Comparison of ENCODE assay signal across 21 mouse cellular contexts in the genomic region with DNA sequence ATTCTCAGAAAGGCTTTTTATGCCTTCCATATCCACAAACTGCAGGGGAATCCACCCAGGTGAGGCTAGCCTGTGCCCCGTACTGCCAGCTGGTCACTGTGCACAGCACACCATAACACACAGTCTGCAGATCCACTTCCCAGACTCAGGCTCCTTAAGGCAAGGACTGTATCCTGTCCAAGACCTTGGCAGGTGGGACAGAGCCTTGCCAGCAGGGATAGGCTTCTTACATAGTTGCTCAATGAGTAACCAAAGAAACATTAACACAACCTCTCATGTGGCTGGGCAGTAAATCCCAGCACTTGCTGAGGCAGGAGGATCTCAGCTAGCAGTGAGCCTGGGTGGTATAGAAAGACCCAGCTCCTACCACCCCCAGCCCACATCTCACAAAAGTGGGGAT. TPM values are rescaled to one million over a fixed set of nuclear protein-coding genes. Genes with fewer than 3 reads are reported as not detected.
A peak's percentile ranks its signal among the peaks of the same experiment; 100 is the strongest.
DNase-seq lines count a peak whose midpoint lies in the region; ATAC-seq lines count a peak whose summit lies in the region.
"Had no signal": no experiment of that assay in that cellular context is flagged by ENCODE, and none has a peak within 500 bp of the region (broad histone marks: within the 10 kb centered on the region; RNA-seq: fewer than 3 reads in every experiment).

No protein-coding gene starts in this region.

- WGBS in heart, embryonic 13.5 days: 81% methylated on average over 1 of the region's 1 CpGs

- H3K27ac ChIP-seq in heart, embryonic 13.5 days (replicated peaks): no peak overlapping the region
- H3K27ac ChIP-seq: hindbrain, embryonic 12.5 days; layer of hippocampus, adult 2 months; midbrain, embryonic 10.5 days; neural tube, embryonic 12.5 days had no signal

- no peak for ATAC-seq in heart, embryonic 13.5 days (ENCODE audit: extremely low read depth, insufficient number of reproducible peaks, low FRiP score, low TSS enrichment)
- ATAC-seq: forebrain, embryonic 16.5 days; inflammation-experienced regulatory T-cells, adult 6 months had no signal

- DNase-seq in adrenal gland, adult 2 months: peak; percentile 45
- DNase-seq in adrenal gland, postnatal 25 days: no peak
- DNase-seq in heart, adult 11 months: no peak
- peak; percentile 73 for DNase-seq in kidney, adult 9 months
- no peak for DNase-seq in kidney, postnatal 10 days
- no peak for DNase-seq in Muller cell, postnatal 12 days (ENCODE audit: inconsistent ontology term)
- DNase-seq in thymus, postnatal 25 days: no peak
- DNase-seq: adrenal gland, adult 8-10 months; left cerebral cortex, postnatal 4 days; lung, adult 18-20 months; lung, postnatal 4 days; spleen, adult 18-20 months had no signal

- peak overlapping the region; percentile 85; the same call in 1 of the 2 replicates for H3K9ac ChIP-seq in heart, embryonic 13.5 days
- H3K9ac ChIP-seq: hindbrain, embryonic 12.5 days; neural tube, embryonic 12.5 days had no signal

- peaks cover 10% of the 10 kb centered on the region; the same call in 1 of the 2 replicates for H3K36me3 ChIP-seq in heart, embryonic 13.5 days
- H3K36me3 ChIP-seq: hindbrain, embryonic 12.5 days; midbrain, embryonic 10.5 days; neural tube, embryonic 12.5 days had no signal

- H3K4me2 ChIP-seq in heart, embryonic 13.5 days: peak overlapping the region; percentile 88
- H3K4me2 ChIP-seq: hindbrain, embryonic 12.5 days; neural tube, embryonic 12.5 days had no signal

- peak overlapping the region; percentile 81 for H3K4me3 ChIP-seq in heart, embryonic 13.5 days
- H3K4me3 ChIP-seq: erythroblast, embryonic 14.5 days; hindbrain, embryonic 12.5 days; layer of hippocampus, adult 2 months; midbrain, embryonic 10.5 days; neural tube, embryonic 12.5 days had no signal

- peaks cover 74% of the 10 kb centered on the region for H3K4me1 ChIP-seq in heart, embryonic 13.5 days

- H3K9me3 ChIP-seq in heart, embryonic 13.5 days: no peaks in the 10 kb centered on the region
- H3K9me3 ChIP-seq: hindbrain, embryonic 12.5 days; midbrain, embryonic 10.5 days; neural tube, embryonic 12.5 days had no signal

- H3K27me3 ChIP-seq in heart, embryonic 13.5 days (replicated peaks): no peaks in the 10 kb centered on the region
- H3K27me3 ChIP-seq: CH12.LX had no signal

RNA-seq across cellular contexts. Expression of a gene that starts 3.3 kb away (rescaled TPM):
- total RNA-seq in adrenal gland, adult 2 months (2021): 10 to 100 TPM; 91.4 to 99.0 TPM
- polyA plus RNA-seq in adrenal gland, adult 2 months (2012; rRNA removed): 9.6 and 10.4 TPM in 2 replicates
- 82.3 and 91.2 TPM in 2 replicates for total RNA-seq in adrenal gland, postnatal 25 days (2021)
- 38.7 and 41.3 TPM in 2 replicates for polyA plus RNA-seq in heart, embryonic 13.5 days (2015; fragmentation: Nextera tagmentation; extraction: Ambion mirVana)
- total RNA-seq: CH12.LX had no signal
- polyA plus RNA-seq: erythroblast, embryonic 14.5 days; inflammation-experienced regulatory T-cells, adult 6 months had no signal

Comparison
In these comparisons a context has a peak if more than half of its experiments do, and no peak if none do; other contexts are left out.
1. DNase-seq: peak in adrenal gland, adult 2 months (single experiment) and kidney, adult 9 months (single experiment); none in adrenal gland, postnatal 25 days (single experiment), heart, adult 11 months (single experiment), kidney, postnatal 10 days (single experiment), Muller cell, postnatal 12 days (single experiment) and thymus, postnatal 25 days (single experiment).